Mouse (Mus musculus) liver, embryonic 16.5 days (tissue): Measurements from ENCODE around the gene Slc22a12. TPM values are rescaled to one million over a fixed set of nuclear protein-coding genes. Genes with fewer than 3 reads are reported as not detected.

ENCODE experiments used
- ATAC-seq: fragments of 200-750 bp; cut with Nextera tagmentation; 2 replicates; pipeline ENCODE4 v1.8.0; 2017; ENCODE audit warnings: low read depth, mild to moderate bottlenecking, moderate number of reproducible peaks, moderate library complexity
- H3K27ac ChIP-seq: fragments of 300-500 bp; sonication (generic); 2 replicates; pipeline ENCODE4 v1.5.1; 2014; ENCODE audit warnings: mild to moderate bottlenecking, low read length
- H3K27me3 ChIP-seq: fragments of 300-500 bp; sonication (generic); 2 replicates; pipeline ENCODE4 v1.6.1; 2014; ENCODE audit warnings: low read depth, low read length, mixed read lengths; ENCODE audit not compliant: control insufficient read depth, insufficient read depth
- H3K36me3 ChIP-seq: fragments of 300-500 bp; sonication (generic); 2 replicates; pipeline ENCODE4 v1.6.1; 2014; ENCODE audit warnings: mild to moderate bottlenecking; ENCODE audit not compliant: control insufficient read depth, insufficient read depth
- H3K4me1 ChIP-seq: fragments of 300-500 bp; sonication (generic); 2 replicates; pipeline ENCODE4 v1.6.1; 2014; ENCODE audit warnings: low read depth, low read length, mixed read lengths; ENCODE audit not compliant: control insufficient read depth
- H3K4me2 ChIP-seq: fragments of 300-500 bp; sonication (generic); 2 replicates; pipeline ENCODE4 v1.6.1; 2014; ENCODE audit warnings: low read depth, low read length, mixed read lengths
- H3K4me3 ChIP-seq: fragments of 300-500 bp; sonication (generic); 2 replicates; pipeline ENCODE4 v1.5.1; 2014; ENCODE audit warnings: low read depth, mild to moderate bottlenecking, low read length
- H3K9ac ChIP-seq: fragments of 300-500 bp; sonication (generic); 2 replicates; pipeline ENCODE4 v1.6.1; 2014; ENCODE audit warnings: low read depth, low read length
- H3K9me3 ChIP-seq: fragments of 300-500 bp; sonication (generic); replicated peaks from 2 replicates; pipeline ENCODE4 v1.6.1; 2016; ENCODE audit warnings: low read length; ENCODE audit not compliant: control insufficient read depth
- WGBS: fragments of 180-500 bp; shearing (Covaris S2); extraction: QIAGEN DNeasy Blood & Tissue Kit; methylation state at CpG from one replicate; pipeline ENCODE4 v1.1.7; 2014; ENCODE audit not compliant: insufficient replicate concordance; 5-methylcytosine and 5-hydroxymethylcytosine counted together
- polyA plus RNA-seq: library from polyadenylated mRNA; unstranded; fragments of >200 nt; fragmentation: Nextera tagmentation; extraction: Ambion mirVana; gene quantifications from 2 replicates; pipeline ENCODE4 v1.2.1, GENCODE M21; 2015

Slc22a12 gene
- polyA plus RNA-seq, 1 experiment from 2014 or later, result not detected

- WGBS, result 72% methylated on average over 5 of the region's 5 CpGs
- Histone ChIP-seq H3K27ac (no peak overlapping the region), H3K27me3 (no peaks in the 10 kb centered on the region), H3K4me2 (no peak overlapping the region), H3K4me1 (no peaks in the 10 kb centered on the region), H3K4me3 (no peak overlapping the region), H3K9ac (no peak overlapping the region), H3K9me3 (no peaks in the 10 kb centered on the region), H3K36me3 (no peaks in the 10 kb centered on the region)
- no peak for ATAC-seq
These were observed 2.6 kb upstream of the Slc22a12 start for GRCm38 (mm10) chr19:6545481-6545880.

GRCm38 (mm10) chr19:6544712-6545111 lies 1.9 kb upstream of the Slc22a12 start:
- no peak overlapping the region for H3K9ac ChIP-seq
- ATAC-seq, result no peak
- H3K4me2 ChIP-seq, result no peak overlapping the region
- no peaks in the 10 kb centered on the region for H3K27me3 ChIP-seq
- H3K4me1 ChIP-seq, result no peaks in the 10 kb centered on the region
- WGBS, result 82% methylated on average over 13 of the region's 13 CpGs
- H3K4me3 ChIP-seq, result no peak overlapping the region
- no peaks in the 10 kb centered on the region for H3K36me3 ChIP-seq
- no peak overlapping the region for H3K27ac ChIP-seq
- H3K9me3 ChIP-seq, result no peaks in the 10 kb centered on the region

GRCm38 (mm10) chr19:6543518-6543917 lies 686 bp upstream of the Slc22a12 start:
- 35% methylated on average over 7 of the region's 7 CpGs for WGBS
- H3K36me3 ChIP-seq, result no peaks in the 10 kb centered on the region
- H3K4me1 ChIP-seq, result no peaks in the 10 kb centered on the region
- no peak overlapping the region for H3K9ac ChIP-seq
- H3K27me3 ChIP-seq, result no peaks in the 10 kb centered on the region
- no peak for ATAC-seq
- H3K4me3 ChIP-seq, result no peak overlapping the region
- no peak overlapping the region for H3K4me2 ChIP-seq
- H3K9me3 ChIP-seq, result no peaks in the 10 kb centered on the region
- H3K27ac ChIP-seq, result no peak overlapping the region

- 80% methylated on average over 6 of the region's 6 CpGs for WGBS
- Histone ChIP-seq H3K4me2 (no peak overlapping the region), H3K27me3 (no peaks in the 10 kb centered on the region), H3K4me3 (no peak overlapping the region), H3K27ac (no peak overlapping the region), H3K9me3 (no peaks in the 10 kb centered on the region), H3K36me3 (no peaks in the 10 kb centered on the region), H3K4me1 (no peaks in the 10 kb centered on the region), H3K9ac (no peak overlapping the region)
- ATAC-seq, result no peak
These were observed 177 bp upstream of the Slc22a12 start for GRCm38 (mm10) chr19:6543035-6543383.

- no peak for ATAC-seq
These were observed 1.3 kb downstream of the Slc22a12 start for GRCm38 (mm10) chr19:6541521-6541920.

GRCm38 (mm10) chr19:6540191-6540590 lies 2.6 kb downstream of the Slc22a12 start:
- Histone ChIP-seq H3K36me3 (no peaks in the 10 kb centered on the region), H3K4me1 (no peaks in the 10 kb centered on the region), H3K27ac (no peak overlapping the region), H3K4me3 (no peak overlapping the region), H3K9ac (no peak overlapping the region), H3K27me3 (no peaks in the 10 kb centered on the region), H3K9me3 (no peaks in the 10 kb centered on the region), H3K4me2 (no peak overlapping the region)
- 54% methylated on average over 6 of the region's 6 CpGs for WGBS
- ATAC-seq, result no peak

More at GRCm38 (mm10) chr19:6541521-6541920, 1.3 kb downstream of the Slc22a12 start:
- WGBS, result 79% methylated on average over 7 of the region's 7 CpGs
- H3K9ac ChIP-seq, result no peak overlapping the region
- H3K4me2 ChIP-seq, result no peak overlapping the region
- no peaks in the 10 kb centered on the region for H3K27me3 ChIP-seq
- no peak overlapping the region for H3K27ac ChIP-seq
- no peaks in the 10 kb centered on the region for H3K9me3 ChIP-seq
- no peaks in the 10 kb centered on the region for H3K36me3 ChIP-seq
- H3K4me1 ChIP-seq, result no peaks in the 10 kb centered on the region
- H3K4me3 ChIP-seq, result no peak overlapping the region

GRCm38 (mm10) chr19:6539592-6539991 lies 3.2 kb downstream of the Slc22a12 start:
- Histone ChIP-seq H3K27me3 (no peaks in the 10 kb centered on the region), H3K4me3 (no peak overlapping the region), H3K9me3 (no peaks in the 10 kb centered on the region), H3K36me3 (no peaks in the 10 kb centered on the region), H3K9ac (no peak overlapping the region), H3K27ac (no peak overlapping the region), H3K4me1 (no peaks in the 10 kb centered on the region), H3K4me2 (no peak overlapping the region)
- 69% methylated on average over 4 of the region's 4 CpGs for WGBS
- ATAC-seq, result no peak

- no peak for ATAC-seq
- Histone ChIP-seq H3K27me3 (peaks cover 9% of the 10 kb centered on the region), H3K4me2 (no peak overlapping the region), H3K9me3 (no peaks in the 10 kb centered on the region), H3K36me3 (no peaks in the 10 kb centered on the region), H3K4me3 (no peak overlapping the region), H3K27ac (no peak overlapping the region), H3K4me1 (no peaks in the 10 kb centered on the region), H3K9ac (no peak overlapping the region)
- 69% methylated on average over 6 of the region's 6 CpGs for WGBS
These were observed 4.3 kb downstream of the Slc22a12 start for GRCm38 (mm10) chr19:6538546-6538945.

- Histone ChIP-seq H3K4me2 (no peak overlapping the region), H3K4me1 (no peaks in the 10 kb centered on the region), H3K4me3 (no peak overlapping the region), H3K36me3 (no peaks in the 10 kb centered on the region), H3K9ac (no peak overlapping the region), H3K9me3 (no peaks in the 10 kb centered on the region), H3K27me3 (peaks cover 19% of the 10 kb centered on the region), H3K27ac (no peak overlapping the region)
- ATAC-seq, result no peak
- WGBS, result 57% methylated on average over 8 of the region's 8 CpGs
These were observed 5.3 kb downstream of the Slc22a12 start for GRCm38 (mm10) chr19:6537526-6537925.

GRCm38 (mm10) chr19:6536696-6537095 lies 6.1 kb downstream of the Slc22a12 start:
- 53% methylated on average over 6 of the region's 6 CpGs for WGBS
- Histone ChIP-seq H3K4me2 (no peak overlapping the region), H3K4me1 (no peaks in the 10 kb centered on the region), H3K27ac (no peak overlapping the region), H3K9ac (no peak overlapping the region), H3K27me3 (peaks cover 28% of the 10 kb centered on the region), H3K4me3 (no peak overlapping the region), H3K36me3 (no peaks in the 10 kb centered on the region), H3K9me3 (no peaks in the 10 kb centered on the region)
- ATAC-seq, result no peak
